Mouse (Mus musculus): Measurements from ENCODE around the gene Arhgef3.

GRCm38 (mm10) chr14:27122646-27123045 lies 7.9 kb downstream of the Arhgef3 start:
- TF ChIP-seq CTCF (IDR thresholded peaks at IDR 0.05; ENCODE audit: low read depth, low read length) (no peak), POLR2A (IDR thresholded peaks at IDR 0.05; ENCODE audit: insufficient read depth, low read length) (no peak)
